28 mouse cellular contexts compared by ENCODE assay signal in the genomic region with DNA sequence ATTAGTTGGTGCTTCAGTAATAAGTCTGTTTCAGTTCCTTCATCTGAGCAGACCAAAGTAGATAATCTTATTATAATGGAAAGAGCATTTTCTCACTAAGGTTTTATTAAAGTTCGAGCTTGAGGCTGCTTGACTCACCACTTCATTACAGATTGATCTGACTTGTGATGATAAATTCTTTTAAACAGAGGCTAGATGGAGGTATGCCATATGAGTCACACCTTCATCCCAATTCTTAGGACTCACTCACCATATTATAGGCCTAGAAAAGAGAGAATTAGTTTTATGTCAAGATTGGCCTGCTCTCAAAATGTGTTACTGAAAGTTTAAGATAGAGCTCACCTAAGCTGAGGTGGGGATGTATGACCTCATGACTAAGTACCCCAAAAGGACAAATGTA.
"Had no signal": no experiment of that assay in that cellular context is flagged by ENCODE, and none has a peak within 500 bp of the region (broad histone marks: within the 10 kb centered on the region; RNA-seq: fewer than 3 reads in every experiment).

No protein-coding gene starts in this region.

- H3K27me3 ChIP-seq: heart, embryonic 13.5 days; heart, embryonic 15.5 days; hindbrain, embryonic 12.5 days; intestine, embryonic 15.5 days; limb, embryonic 12.5 days; liver, embryonic 13.5 days; liver, embryonic 15.5 days had no signal

- H3K4me1 ChIP-seq: heart, embryonic 13.5 days; heart, embryonic 15.5 days; hindbrain, embryonic 10.5 days; hindbrain, embryonic 12.5 days; intestine, embryonic 15.5 days; limb, embryonic 10.5 days; limb, embryonic 12.5 days; liver, embryonic 13.5 days; liver, embryonic 15.5 days had no signal

- DNase-seq: gastrocnemius, postnatal 14 days; gastrocnemius, postnatal 36 days; heart, adult 11 months; heart, adult 2 months; heart, postnatal 4 days; kidney, adult 18-20 months; kidney, adult 8-10 months; kidney, postnatal 10 days; kidney, postnatal 25 days; kidney, postnatal 4 days; liver; liver, embryonic 13.5 days had no signal

- ATAC-seq: hindbrain, embryonic 16.5 days; inflammation-experienced regulatory T-cells, adult 6 months; intestine, embryonic 15.5 days; intestine, postnatal 0 days had no signal

- H3K9me3 ChIP-seq: heart, embryonic 13.5 days; heart, embryonic 15.5 days; hindbrain, embryonic 10.5 days; hindbrain, embryonic 12.5 days; intestine, embryonic 15.5 days; limb, embryonic 10.5 days; limb, embryonic 12.5 days; liver, embryonic 13.5 days; liver, embryonic 15.5 days had no signal

- H3K27ac ChIP-seq: heart, adult 2 months; heart, embryonic 13.5 days; heart, embryonic 15.5 days; hindbrain, embryonic 10.5 days; hindbrain, embryonic 12.5 days; hindbrain, embryonic 14.5 days; intestine, embryonic 15.5 days; layer of hippocampus, adult 2 months; left cerebral cortex, adult 2 months; limb, embryonic 10.5 days; limb, embryonic 12.5 days; liver, embryonic 13.5 days; liver, embryonic 15.5 days had no signal

- H3K9ac ChIP-seq: heart, embryonic 13.5 days; heart, embryonic 15.5 days; hindbrain, embryonic 12.5 days; hindbrain, embryonic 14.5 days; intestine, embryonic 15.5 days; limb, embryonic 12.5 days; liver, embryonic 13.5 days; liver, embryonic 15.5 days had no signal

- H3K4me2 ChIP-seq: heart, embryonic 11.5 days; heart, embryonic 13.5 days; heart, embryonic 15.5 days; hindbrain, embryonic 12.5 days; hindbrain, embryonic 14.5 days; intestine, embryonic 15.5 days; limb, embryonic 12.5 days; liver, embryonic 11.5 days; liver, embryonic 13.5 days; liver, embryonic 15.5 days had no signal

- H3K4me3 ChIP-seq: heart, adult 2 months; heart, embryonic 13.5 days; heart, embryonic 15.5 days; hindbrain, embryonic 10.5 days; hindbrain, embryonic 12.5 days; intestine, embryonic 15.5 days; layer of hippocampus, adult 2 months; left cerebral cortex, adult 2 months; limb, embryonic 10.5 days; limb, embryonic 12.5 days; liver, embryonic 13.5 days; liver, embryonic 15.5 days had no signal

- H3K36me3 ChIP-seq: heart, embryonic 13.5 days; heart, embryonic 15.5 days; hindbrain, embryonic 10.5 days; hindbrain, embryonic 12.5 days; intestine, embryonic 15.5 days; limb, embryonic 10.5 days; limb, embryonic 12.5 days; liver, embryonic 13.5 days; liver, embryonic 15.5 days had no signal
